Mouse (Mus musculus): ENCODE measurements around the gene Prss12.

Gene Prss12

GRCm38 (mm10) chr3:123446708-123447537 lies at the start of gene Prss12:
Prss12 (plus strand) TSS chr3:123446913.
- peak; percentile 93 for DNase-seq

- DNase-seq: peak; percentile 44
Measured at GRCm38 (mm10) chr3:123397562-123398481, 48.9 kb upstream of the Prss12 start.

- DNase-seq: no peak
Measured at GRCm38 (mm10) chr3:123404945-123405344, 41.8 kb upstream of the Prss12 start.

- DNase-seq: no peak
Measured at GRCm38 (mm10) chr3:123411821-123412578, 34.7 kb upstream of the Prss12 start.

- no peak for DNase-seq
Measured at GRCm38 (mm10) chr3:123413173-123413572, 33.5 kb upstream of the Prss12 start.

- DNase-seq: no peak
Measured at GRCm38 (mm10) chr3:123425647-123426046, 21.1 kb upstream of the Prss12 start.

GRCm38 (mm10) chr3:123428005-123428404 lies 18.7 kb upstream of the Prss12 start:
- no peak for DNase-seq

- no peak for DNase-seq
Measured at GRCm38 (mm10) chr3:123429597-123430458, 16.9 kb upstream of the Prss12 start.

- no peak for DNase-seq
Measured at GRCm38 (mm10) chr3:123431951-123432674, 14.6 kb upstream of the Prss12 start.

- no peak for DNase-seq
Measured at GRCm38 (mm10) chr3:123433362-123433761, 13.4 kb upstream of the Prss12 start.

GRCm38 (mm10) chr3:123437608-123438007 lies 9.1 kb upstream of the Prss12 start:
- DNase-seq: no peak

- no peak for DNase-seq
Measured at GRCm38 (mm10) chr3:123440490-123440889, 6.2 kb upstream of the Prss12 start.

- DNase-seq: no peak
Measured at GRCm38 (mm10) chr3:123444466-123444865, 2.2 kb upstream of the Prss12 start.

- DNase-seq: no peak
Measured at GRCm38 (mm10) chr3:123447538-123448059, 886 bp downstream of the Prss12 start.

GRCm38 (mm10) chr3:123448096-123448495 lies 1.4 kb downstream of the Prss12 start:
- no peak for DNase-seq

- no peak for DNase-seq
Measured at GRCm38 (mm10) chr3:123450107-123450506, 3.4 kb downstream of the Prss12 start.

- no peak for DNase-seq
Measured at GRCm38 (mm10) chr3:123452904-123453303, 6.2 kb downstream of the Prss12 start.

GRCm38 (mm10) chr3:123459492-123459891 lies 12.8 kb downstream of the Prss12 start:
- DNase-seq: no peak

- no peak for DNase-seq
Measured at GRCm38 (mm10) chr3:123460436-123460835, 13.7 kb downstream of the Prss12 start.

GRCm38 (mm10) chr3:123462264-123462663 lies 15.6 kb downstream of the Prss12 start:
- no peak for DNase-seq

- no peak for DNase-seq
Measured at GRCm38 (mm10) chr3:123476833-123477232, 30.1 kb downstream of the Prss12 start.
